Mouse (Mus musculus) forebrain, embryonic 11.5 days (tissue): ENCODE data around the gene Tmtc2. TPM values are rescaled to one million over a fixed set of nuclear protein-coding genes. Genes with fewer than 3 reads are reported as not detected.

Experiments
- ATAC-seq: fragments of 200-750 bp; cut with Nextera tagmentation; replicated peaks from 2 replicates; pipeline ENCODE4 v1.8.0; 2017; ENCODE audit warnings: moderate TSS enrichment; ENCODE audit not compliant: low FRiP score
- DNase-seq: peaks from one replicate; pipeline ENCODE4 v3.0.0-alpha.2; 2017; ENCODE audit warnings: low spot score
- H3K27ac ChIP-seq: fragments of 300-500 bp; sonication (generic); 2 replicates; pipeline ENCODE4 v1.5.1; 2014; ENCODE audit warnings: low read depth, low read length
- H3K27me3 ChIP-seq: fragments of 300-500 bp; sonication (generic); 2 replicates; pipeline ENCODE4 v1.6.1; 2014; ENCODE audit warnings: mild to moderate bottlenecking, low read length, mixed read lengths; ENCODE audit not compliant: control insufficient read depth, insufficient read depth
- H3K36me3 ChIP-seq: fragments of 300-500 bp; sonication (generic); 2 replicates; pipeline ENCODE4 v1.6.1; 2014; ENCODE audit warnings: mild to moderate bottlenecking, low read length, moderate library complexity, mixed read lengths; ENCODE audit not compliant: control insufficient read depth, insufficient read depth
- H3K4me1 ChIP-seq: fragments of 300-500 bp; sonication (generic); replicated peaks from 2 replicates; pipeline ENCODE4 v1.6.1; 2014; ENCODE audit warnings: low read length, mixed read lengths; ENCODE audit not compliant: control insufficient read depth, insufficient read depth
- H3K4me2 ChIP-seq: fragments of 300-500 bp; sonication (generic); 2 replicates; pipeline ENCODE4 v1.6.1; 2014; ENCODE audit warnings: low read depth, mild to moderate bottlenecking, low read length, moderate library complexity, mixed read lengths; ENCODE audit not compliant: severe bottlenecking
- H3K4me3 ChIP-seq: fragments of 300-500 bp; sonication (generic); 2 replicates; pipeline ENCODE4 v1.5.1; 2014; ENCODE audit warnings: low read depth, low read length
- H3K9ac ChIP-seq: fragments of 300-500 bp; sonication (generic); 2 replicates; pipeline ENCODE4 v1.6.1; 2014; ENCODE audit warnings: low read length
- H3K9me3 ChIP-seq: fragments of 300-500 bp; sonication (generic); 2 replicates; pipeline ENCODE4 v1.6.1; 2016; ENCODE audit warnings: low read length, mixed read lengths; ENCODE audit not compliant: control insufficient read depth
- WGBS: fragments of 180-500 bp; shearing (Covaris S2); extraction: QIAGEN DNeasy Blood & Tissue Kit; methylation state at CpG from one replicate; pipeline ENCODE4 v1.1.7; 2014; 5-methylcytosine and 5-hydroxymethylcytosine counted together
- polyA plus RNA-seq: library from polyadenylated mRNA; unstranded; fragments of >200 nt; fragmentation: Nextera tagmentation; extraction: Ambion mirVana; gene quantifications from 2 replicates; pipeline ENCODE4 v1.2.1, GENCODE M21; 2014

Gene Tmtc2
- polyA plus RNA-seq, 1 experiment from 2014 or later = 4.0 TPM

- Histone ChIP-seq H3K27me3 (no peaks in the 10 kb centered on the region), H3K9me3 (no peaks in the 10 kb centered on the region), H3K4me2 (no peak overlapping the region), H3K36me3 (no peaks in the 10 kb centered on the region), H3K4me1 (no peaks in the 10 kb centered on the region), H3K9ac (no peak overlapping the region), H3K4me3 (no peak overlapping the region), H3K27ac (no peak overlapping the region)
- 93% methylated on average over 9 of the region's 9 CpGs for WGBS
- DNase-seq (no peak), ATAC-seq (no peak)
Measured at GRCm38 (mm10) chr10:105518144-105518543, 56.1 kb downstream of the Tmtc2 start.

DNA sequence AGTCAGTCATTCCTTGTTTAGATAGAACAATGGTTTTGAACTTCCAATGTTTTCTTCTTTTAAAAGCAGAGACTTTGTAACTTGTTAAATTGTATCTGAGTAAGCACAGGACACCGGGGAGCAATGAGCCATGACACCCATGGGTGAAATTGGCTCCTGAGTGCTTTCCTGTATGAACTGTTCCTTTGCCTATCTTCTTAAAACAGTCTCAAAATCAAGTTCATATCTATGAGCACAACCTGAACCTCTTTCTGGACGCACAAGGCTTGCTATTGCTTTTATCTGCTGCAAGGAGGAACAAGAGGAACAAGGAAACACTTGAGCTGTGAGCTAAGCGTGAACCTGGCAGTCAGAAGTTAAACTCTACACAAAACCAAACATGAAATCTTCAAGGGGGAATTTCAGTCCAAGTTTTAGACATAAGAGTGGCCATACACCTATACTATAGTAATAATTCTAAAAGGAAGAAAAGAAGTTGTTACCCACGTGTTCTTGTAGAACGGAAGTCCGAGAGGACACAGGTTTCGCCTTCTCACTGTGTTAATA is 60.4 kb downstream of the Tmtc2 start:
- Histone ChIP-seq H3K4me3 (no peak overlapping the region), H3K4me2 (no peak overlapping the region), H3K27ac (no peak overlapping the region), H3K9ac (no peak overlapping the region), H3K4me1 (peaks cover 4% of the 10 kb centered on the region; the same call in 1 of the 2 replicates), H3K9me3 (no peaks in the 10 kb centered on the region), H3K27me3 (no peaks in the 10 kb centered on the region), H3K36me3 (no peaks in the 10 kb centered on the region)
- DNase-seq (no peak), ATAC-seq (no peak)
- 83% methylated on average over 7 of the region's 7 CpGs for WGBS

DNA sequence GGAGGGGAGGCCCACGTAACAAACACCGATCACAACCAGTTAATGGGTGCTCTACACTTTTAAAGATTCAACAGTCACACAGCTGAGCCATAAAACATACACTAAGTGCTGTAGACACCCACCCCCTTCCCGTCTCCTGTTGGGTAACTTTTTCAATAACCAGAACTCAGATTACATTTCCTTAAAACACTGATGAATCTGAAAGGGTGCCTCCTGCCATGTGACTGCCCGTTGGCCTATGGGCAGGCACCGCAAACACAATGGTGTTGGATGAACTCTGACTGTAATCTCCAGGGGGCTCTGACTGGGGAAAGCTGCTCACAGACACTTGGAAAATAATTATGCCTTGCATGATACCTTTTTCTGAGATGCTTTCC is 64.4 kb downstream of the Tmtc2 start:
- no peaks in the 10 kb centered on the region for H3K36me3 ChIP-seq
- H3K27ac ChIP-seq = no peak overlapping the region
- H3K4me2 ChIP-seq = peak overlapping the region; percentile 22; the same call in 1 of the 2 replicates
- DNase-seq (no peak), ATAC-seq (peak; percentile 48)
- no peak overlapping the region for H3K9ac ChIP-seq
- H3K4me3 ChIP-seq = no peak overlapping the region; the same call in 1 of the 2 replicates
- 32% methylated on average over 5 of the region's 5 CpGs for WGBS
- peaks cover 4% of the 10 kb centered on the region; the same call in 1 of the 2 replicates for H3K4me1 ChIP-seq
- H3K27me3 ChIP-seq = no peaks in the 10 kb centered on the region
- H3K9me3 ChIP-seq = no peaks in the 10 kb centered on the region

- H3K4me3 ChIP-seq = no peak overlapping the region
- no peaks in the 10 kb centered on the region for H3K36me3 ChIP-seq
- DNase-seq = no peak
- H3K27me3 ChIP-seq = no peaks in the 10 kb centered on the region
- no peak overlapping the region for H3K27ac ChIP-seq
- no peak overlapping the region for H3K9ac ChIP-seq
- peaks cover 4% of the 10 kb centered on the region; the same call in 1 of the 2 replicates for H3K4me1 ChIP-seq
- WGBS = 47% methylated on average over 11 of the region's 12 CpGs
- H3K9me3 ChIP-seq = no peaks in the 10 kb centered on the region
- peak overlapping the region; percentile 22; the same call in 1 of the 2 replicates for H3K4me2 ChIP-seq
- peak; percentile 29; the same call in 1 of the 2 replicates for ATAC-seq
Measured at GRCm38 (mm10) chr10:105509146-105509895, 64.9 kb downstream of the Tmtc2 start.

GRCm38 (mm10) chr10:105507982-105508786 is 66.1 kb downstream of the Tmtc2 start:
- H3K27me3 ChIP-seq = no peaks in the 10 kb centered on the region
- H3K4me3 ChIP-seq = no peak overlapping the region
- no peaks in the 10 kb centered on the region for H3K9me3 ChIP-seq
- H3K9ac ChIP-seq = no peak overlapping the region
- H3K27ac ChIP-seq = no peak overlapping the region
- H3K36me3 ChIP-seq = no peaks in the 10 kb centered on the region
- H3K4me1 ChIP-seq = peaks cover 4% of the 10 kb centered on the region; the same call in 1 of the 2 replicates
- WGBS = 77% methylated on average over 3 of the region's 3 CpGs
- ATAC-seq (no peak), DNase-seq (no peak)
- H3K4me2 ChIP-seq = no peak overlapping the region

DNA sequence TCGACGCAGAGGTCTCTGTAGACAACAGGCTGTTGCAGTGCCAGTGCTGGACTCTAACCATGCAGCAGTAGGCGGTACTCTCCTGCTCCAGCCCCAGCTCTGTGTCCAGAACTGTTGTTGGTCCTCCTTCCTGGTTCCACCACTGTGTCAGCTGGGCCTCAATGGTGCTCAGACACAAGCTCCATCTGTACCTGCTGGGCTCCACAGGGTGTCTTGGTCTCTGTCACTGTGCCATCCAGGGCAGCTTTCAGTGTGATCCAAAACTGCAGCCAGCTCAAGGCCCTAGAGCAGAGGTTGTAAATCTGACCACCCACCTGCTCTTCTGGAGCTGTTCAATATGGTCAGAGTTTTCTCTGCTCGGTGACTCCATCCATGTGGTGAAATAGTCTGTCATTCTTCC is 68.2 kb downstream of the Tmtc2 start:
- WGBS = 91% methylated on average over 4 of the region's 4 CpGs

DNA sequence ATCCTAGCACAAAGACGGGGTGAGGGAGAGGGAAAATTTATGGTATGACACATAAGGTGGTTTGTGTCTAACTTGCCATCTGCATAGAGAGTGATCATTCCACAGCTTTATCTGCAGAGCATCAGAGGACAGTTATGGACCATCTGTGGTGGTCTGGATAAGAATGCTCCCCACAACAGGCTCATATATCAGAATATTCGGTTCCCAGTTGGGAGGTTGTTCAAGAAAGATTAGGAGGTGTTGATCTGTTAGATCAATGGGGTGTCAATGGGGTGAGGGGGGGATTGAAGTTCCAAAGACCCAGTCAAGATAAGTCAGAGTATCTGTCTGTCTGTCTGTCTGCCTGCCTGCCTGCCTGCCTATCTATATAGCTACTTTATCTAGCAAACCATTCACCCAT is 69.8 kb downstream of the Tmtc2 start:
- ATAC-seq = no peak
- Histone ChIP-seq H3K4me3 (no peak overlapping the region), H3K27me3 (no peaks in the 10 kb centered on the region), H3K9ac (no peak overlapping the region), H3K36me3 (no peaks in the 10 kb centered on the region), H3K4me2 (no peak overlapping the region), H3K9me3 (no peaks in the 10 kb centered on the region), H3K27ac (no peak overlapping the region), H3K4me1 (0 out of 2 replicates have a peak, but pooled peaks cover 3% of the 10 kb centered on the region)
- WGBS = 90% methylated on average over 2 of the region's 2 CpGs
- no peak for DNase-seq

More for the DNA sequence above, 68.2 kb downstream of the Tmtc2 start:
- Histone ChIP-seq H3K4me3 (no peak overlapping the region), H3K27ac (no peak overlapping the region), H3K9me3 (no peaks in the 10 kb centered on the region), H3K9ac (no peak overlapping the region), H3K4me2 (no peak overlapping the region), H3K36me3 (no peaks in the 10 kb centered on the region), H3K27me3 (no peaks in the 10 kb centered on the region), H3K4me1 (peaks cover 4% of the 10 kb centered on the region; the same call in 1 of the 2 replicates)
- ATAC-seq (no peak), DNase-seq (no peak)

DNA sequence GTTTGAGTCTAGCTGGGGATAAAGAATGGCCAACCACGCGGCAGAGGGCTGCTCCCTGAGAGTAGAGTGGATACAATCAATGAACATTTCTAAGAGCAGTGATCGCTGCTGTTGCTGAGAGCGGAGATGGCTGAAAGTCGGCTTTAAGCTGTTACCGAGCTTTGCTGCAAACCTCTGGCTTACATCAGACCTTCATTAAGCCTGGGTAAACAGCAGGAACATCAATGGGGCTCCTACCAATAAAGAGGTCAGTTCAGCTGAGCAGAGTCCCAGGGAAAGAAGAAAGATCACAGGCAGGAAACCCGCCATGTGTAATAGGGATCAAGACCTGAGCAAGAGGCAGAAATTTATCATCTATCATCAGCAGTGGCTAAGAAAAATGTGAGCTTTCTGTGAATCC is 72.5 kb downstream of the Tmtc2 start:
- DNase-seq = no peak
- Histone ChIP-seq H3K36me3 (no peaks in the 10 kb centered on the region), H3K27me3 (no peaks in the 10 kb centered on the region), H3K27ac (no peak overlapping the region), H3K4me2 (no peak overlapping the region), H3K9ac (no peak overlapping the region), H3K4me3 (no peak overlapping the region), H3K9me3 (no peaks in the 10 kb centered on the region), H3K4me1 (no peaks in the 10 kb centered on the region)
- ATAC-seq = no peak
- WGBS = 63% methylated on average over 7 of the region's 7 CpGs
